Mouse (Mus musculus): ENCODE data around the gene Gm11127. TPM values are rescaled to one million over a fixed set of nuclear protein-coding genes. Genes with fewer than 3 reads are reported as not detected.

Gene Gm11127
- polyA plus RNA-seq, 1 experiment: not detected

DNA sequence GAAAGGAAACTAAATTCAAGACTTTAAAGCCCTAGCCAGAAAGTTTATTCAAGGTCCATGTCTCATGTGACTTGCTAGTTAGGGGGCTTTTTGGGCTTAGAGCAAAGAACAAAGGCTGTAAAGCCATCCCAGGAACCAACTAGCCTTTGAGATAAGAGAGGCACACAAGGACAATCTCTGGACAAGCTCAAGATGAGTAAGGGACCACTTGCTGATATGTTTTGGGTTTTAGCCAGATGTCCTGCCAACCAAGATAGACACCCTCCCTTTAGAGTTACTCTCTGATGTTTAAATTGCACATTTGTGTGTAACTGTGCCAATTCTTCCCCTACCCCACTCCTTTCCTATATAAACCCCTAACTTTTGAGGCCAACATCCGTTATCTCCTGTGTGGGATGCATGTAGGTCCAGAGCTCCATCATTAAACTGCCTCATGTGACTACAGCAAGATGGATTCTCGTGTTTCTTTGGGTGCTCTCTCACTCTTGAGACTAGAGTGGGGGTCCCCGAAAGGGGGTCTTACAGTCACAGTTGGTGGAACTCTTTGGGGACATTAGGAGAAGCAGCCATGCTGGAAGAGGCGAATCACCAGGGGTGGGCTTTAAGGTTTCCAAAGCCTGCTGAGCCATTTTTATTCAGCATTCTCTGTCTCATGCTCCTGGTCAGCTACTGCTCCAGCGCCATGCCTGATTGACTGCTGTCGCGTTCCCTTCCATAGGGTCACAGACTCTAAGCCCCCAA, 29.1 kb downstream of the Gm11127 start:
- Histone ChIP-seq H3K27ac (ENCODE audit: insufficient read depth, low read length) (no peak overlapping the region), H3K4me3 (ENCODE audit: insufficient read depth, low read length) (no peak overlapping the region), H3K4me1 (ENCODE audit: control insufficient read depth, insufficient read depth, low read length) (no peaks in the 10 kb centered on the region)
- no peak for TF ChIP-seq CTCF (IDR thresholded peaks at IDR 0.05; ENCODE audit: borderline replicate concordance, insufficient read depth, low read length)
- no peak for TF ChIP-seq POLR2A (IDR thresholded peaks at IDR 0.05; ENCODE audit: low read depth, low read length)

DNA sequence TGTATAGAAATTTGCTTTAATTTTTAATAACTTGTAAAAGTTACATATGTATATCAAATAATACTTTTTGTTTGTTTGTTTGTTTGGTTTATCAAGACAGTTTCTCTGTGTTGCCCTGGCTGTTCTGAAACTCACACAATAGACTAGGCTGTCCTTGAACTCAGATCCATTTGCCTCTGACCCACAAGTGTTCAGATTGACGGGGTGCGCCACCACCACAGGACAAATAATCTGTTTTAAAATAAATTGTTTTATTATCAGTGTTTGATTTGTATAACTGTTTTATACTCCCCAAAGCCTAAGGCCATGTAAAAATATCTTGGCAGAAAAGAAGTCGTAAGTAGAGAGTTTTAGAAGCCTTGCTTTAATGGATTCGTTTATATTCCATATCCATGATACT, 30.5 kb downstream of the Gm11127 start:
- TF ChIP-seq CTCF (IDR thresholded peaks at IDR 0.05; ENCODE audit: borderline replicate concordance, insufficient read depth, low read length) (no peak), POLR2A (IDR thresholded peaks at IDR 0.05; ENCODE audit: low read depth, low read length) (no peak)
- no peaks in the 10 kb centered on the region for H3K4me1 ChIP-seq (ENCODE audit: control insufficient read depth, insufficient read depth, low read length)
- H3K27ac ChIP-seq (ENCODE audit: insufficient read depth, low read length): no peak overlapping the region
- no peak overlapping the region for H3K4me3 ChIP-seq (ENCODE audit: insufficient read depth, low read length)

DNA sequence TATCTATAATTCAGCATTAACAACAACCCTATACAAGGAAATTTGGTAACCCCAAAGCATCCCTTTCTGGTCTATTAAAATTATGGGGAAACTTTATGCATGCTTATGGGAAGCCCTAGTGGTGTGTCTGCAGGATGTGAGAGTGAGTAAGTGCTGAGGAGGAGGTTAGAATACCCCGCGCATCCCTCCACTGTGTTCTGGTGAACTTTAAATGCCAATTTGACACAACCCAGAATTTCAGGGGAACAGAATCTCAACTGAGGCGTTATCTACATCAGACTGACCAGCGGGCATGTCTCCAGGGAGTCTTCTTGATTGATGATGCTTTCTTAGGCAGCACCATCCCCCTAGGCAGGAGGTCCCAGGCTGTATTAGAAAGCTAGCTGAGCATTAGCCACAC, 32.3 kb downstream of the Gm11127 start:
- Histone ChIP-seq H3K4me1 (ENCODE audit: control insufficient read depth, insufficient read depth, low read length) (no peaks in the 10 kb centered on the region), H3K4me3 (ENCODE audit: insufficient read depth, low read length) (no peak overlapping the region), H3K27ac (ENCODE audit: insufficient read depth, low read length) (no peak overlapping the region)
- TF ChIP-seq CTCF (IDR thresholded peaks at IDR 0.05; ENCODE audit: borderline replicate concordance, insufficient read depth, low read length) (no peak), POLR2A (IDR thresholded peaks at IDR 0.05; ENCODE audit: low read depth, low read length) (no peak)

DNA sequence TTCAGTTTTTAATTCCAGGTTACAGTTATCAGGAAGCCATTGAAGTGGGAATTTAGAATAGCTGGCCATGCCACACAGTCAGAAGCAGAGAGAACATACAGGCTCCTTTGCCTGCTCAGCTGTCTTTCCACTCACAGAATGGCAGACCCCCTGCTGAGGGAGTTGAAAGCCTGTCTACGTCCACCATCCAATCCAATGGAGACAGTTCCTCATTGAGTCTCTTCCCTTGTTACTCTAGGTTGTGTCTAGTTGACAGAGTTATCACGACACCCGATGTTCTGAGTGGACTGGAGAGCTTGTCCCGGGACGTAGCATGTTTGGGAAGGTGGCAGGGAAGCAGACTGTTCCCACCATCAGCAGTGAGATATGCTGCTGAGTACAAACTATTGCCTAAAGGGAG, 33.0 kb downstream of the Gm11127 start:
- H3K4me1 ChIP-seq (ENCODE audit: control insufficient read depth, insufficient read depth, low read length): no peaks in the 10 kb centered on the region
- no peak overlapping the region for H3K27ac ChIP-seq (ENCODE audit: insufficient read depth, low read length)
- H3K4me3 ChIP-seq (ENCODE audit: insufficient read depth, low read length): no peak overlapping the region
- TF ChIP-seq POLR2A (IDR thresholded peaks at IDR 0.05; ENCODE audit: low read depth, low read length): no peak
- no peak for TF ChIP-seq CTCF (IDR thresholded peaks at IDR 0.05; ENCODE audit: borderline replicate concordance, insufficient read depth, low read length)

DNA sequence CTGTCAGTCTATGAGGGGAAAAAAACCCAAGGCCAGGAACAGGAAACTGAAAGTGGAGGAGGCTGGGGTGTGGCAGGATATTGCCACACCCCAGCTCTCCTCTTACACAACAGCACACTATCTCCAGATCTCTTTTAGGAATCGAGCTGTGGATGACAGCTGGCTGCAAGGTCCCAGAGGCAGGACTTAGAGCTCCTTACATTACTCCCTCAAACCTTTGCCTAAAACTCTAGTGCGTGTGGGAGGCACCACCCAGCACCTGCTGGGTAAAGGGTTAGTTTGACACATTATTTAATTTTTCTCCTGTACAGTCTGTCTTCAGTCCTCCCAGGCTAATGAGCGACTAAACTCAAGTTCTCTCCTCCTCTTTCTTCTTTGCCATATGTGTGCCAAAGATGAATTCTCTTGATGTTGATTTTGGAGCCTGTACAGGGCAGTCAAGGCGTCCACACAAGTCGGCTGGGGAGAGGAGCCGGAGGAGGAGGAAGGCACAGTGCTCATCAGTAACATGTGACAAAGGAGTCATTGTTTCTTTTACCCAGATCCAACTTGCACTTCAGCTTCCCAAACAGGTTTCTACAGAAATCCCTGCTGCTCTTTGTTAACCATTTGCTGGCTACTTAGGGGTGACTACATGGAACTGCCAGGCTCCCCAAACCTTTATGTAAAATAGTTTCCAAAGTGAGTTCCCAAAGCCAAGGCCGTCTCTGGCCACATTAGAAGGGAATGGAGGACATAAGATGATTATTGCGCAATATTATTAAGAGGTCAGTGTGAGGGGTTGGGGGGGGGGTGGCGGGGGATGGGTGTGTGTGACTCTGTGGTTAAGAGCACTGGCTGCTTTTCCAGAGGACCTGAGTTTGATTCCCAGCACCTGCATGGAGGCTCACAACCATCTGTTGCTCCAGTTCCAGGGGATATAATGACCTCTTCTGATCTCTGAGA, 34.2 kb downstream of the Gm11127 start:
- TF ChIP-seq POLR2A (IDR thresholded peaks at IDR 0.05; ENCODE audit: low read depth, low read length): no peak
- TF ChIP-seq CTCF (IDR thresholded peaks at IDR 0.05; ENCODE audit: borderline replicate concordance, insufficient read depth, low read length): no peak
- peak overlapping the region; percentile 79 for H3K27ac ChIP-seq (ENCODE audit: insufficient read depth, low read length)
- H3K4me1 ChIP-seq (ENCODE audit: control insufficient read depth, insufficient read depth, low read length): no peaks in the 10 kb centered on the region
- H3K4me3 ChIP-seq (ENCODE audit: insufficient read depth, low read length): no peak overlapping the region

DNA sequence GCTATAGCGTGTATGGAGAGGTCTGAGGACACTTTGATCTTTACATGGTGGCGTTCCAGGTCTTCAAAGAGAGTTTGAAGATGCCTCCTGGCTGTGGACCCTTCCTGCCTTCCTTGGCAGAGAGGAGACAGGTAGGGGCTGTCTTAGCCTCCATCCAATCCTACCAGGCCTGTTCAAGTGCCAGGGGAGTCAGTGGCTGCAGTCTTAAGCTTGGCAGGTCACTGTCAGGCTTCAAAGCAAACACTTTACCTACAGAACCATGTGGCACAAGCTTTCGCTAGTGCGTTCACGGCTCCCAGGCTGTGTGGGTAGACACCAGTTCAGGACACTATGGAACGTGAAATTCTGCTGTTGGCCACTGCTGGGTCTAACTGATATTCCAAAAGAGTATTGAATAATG, 35.2 kb downstream of the Gm11127 start:
- no peak for TF ChIP-seq POLR2A (IDR thresholded peaks at IDR 0.05; ENCODE audit: low read depth, low read length)
- TF ChIP-seq CTCF (IDR thresholded peaks at IDR 0.05; ENCODE audit: borderline replicate concordance, insufficient read depth, low read length): no peak
- peak overlapping the region; percentile 79; the same call in 1 of the 2 replicates for H3K27ac ChIP-seq (ENCODE audit: insufficient read depth, low read length)
- no peaks in the 10 kb centered on the region for H3K4me1 ChIP-seq (ENCODE audit: control insufficient read depth, insufficient read depth, low read length)
- H3K4me3 ChIP-seq (ENCODE audit: insufficient read depth, low read length): no peak overlapping the region

DNA sequence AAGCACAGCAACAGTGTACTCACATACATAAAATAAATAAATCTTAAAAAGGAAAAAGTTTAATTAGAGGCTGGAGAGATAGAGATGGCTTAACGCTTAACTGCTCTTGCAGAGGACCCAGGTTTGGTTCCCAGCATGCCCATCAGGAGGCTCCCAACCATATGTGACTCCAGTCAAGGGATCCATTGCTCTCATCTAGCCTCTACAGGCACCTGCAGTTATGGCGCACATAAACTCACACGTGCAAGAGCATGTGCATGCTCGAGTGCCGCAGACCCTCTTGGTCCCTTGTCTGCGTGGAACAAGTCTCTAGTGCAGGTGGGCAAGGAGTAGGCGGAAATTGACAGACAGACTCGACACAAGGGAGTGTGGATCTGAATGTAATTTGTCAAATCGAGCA, 36.1 kb downstream of the Gm11127 start:
- Histone ChIP-seq H3K4me3 (ENCODE audit: insufficient read depth, low read length) (no peak overlapping the region), H3K4me1 (ENCODE audit: control insufficient read depth, insufficient read depth, low read length) (no peaks in the 10 kb centered on the region), H3K27ac (ENCODE audit: insufficient read depth, low read length) (no peak overlapping the region)
- no peak for TF ChIP-seq POLR2A (IDR thresholded peaks at IDR 0.05; ENCODE audit: low read depth, low read length)
- TF ChIP-seq CTCF (IDR thresholded peaks at IDR 0.05; ENCODE audit: borderline replicate concordance, insufficient read depth, low read length): no peak

DNA sequence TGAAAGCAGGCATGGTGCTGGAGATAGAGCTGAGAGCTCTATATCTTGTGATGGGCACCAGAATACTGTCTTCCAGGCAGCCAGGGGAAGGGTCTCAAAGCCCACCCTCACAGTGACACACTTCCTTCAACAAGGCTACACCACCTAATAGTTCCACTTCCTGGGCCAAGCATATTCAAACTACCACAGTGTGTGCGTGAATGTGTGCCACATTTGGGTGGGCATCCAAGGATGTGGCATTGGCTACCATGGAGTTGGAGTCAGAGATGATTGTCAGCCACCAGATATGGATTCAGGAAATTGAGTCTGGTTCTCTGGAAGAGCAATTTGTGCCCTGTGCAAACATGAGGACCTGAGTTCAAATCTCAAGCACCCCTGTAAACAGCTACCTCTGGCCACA, 36.9 kb downstream of the Gm11127 start:
- Histone ChIP-seq H3K4me1 (ENCODE audit: control insufficient read depth, insufficient read depth, low read length) (no peaks in the 10 kb centered on the region), H3K27ac (ENCODE audit: insufficient read depth, low read length) (peak overlapping the region; percentile 5)
- TF ChIP-seq POLR2A (IDR thresholded peaks at IDR 0.05; ENCODE audit: low read depth, low read length) (no peak), CTCF (IDR thresholded peaks at IDR 0.05; ENCODE audit: borderline replicate concordance, insufficient read depth, low read length) (no peak)

DNA sequence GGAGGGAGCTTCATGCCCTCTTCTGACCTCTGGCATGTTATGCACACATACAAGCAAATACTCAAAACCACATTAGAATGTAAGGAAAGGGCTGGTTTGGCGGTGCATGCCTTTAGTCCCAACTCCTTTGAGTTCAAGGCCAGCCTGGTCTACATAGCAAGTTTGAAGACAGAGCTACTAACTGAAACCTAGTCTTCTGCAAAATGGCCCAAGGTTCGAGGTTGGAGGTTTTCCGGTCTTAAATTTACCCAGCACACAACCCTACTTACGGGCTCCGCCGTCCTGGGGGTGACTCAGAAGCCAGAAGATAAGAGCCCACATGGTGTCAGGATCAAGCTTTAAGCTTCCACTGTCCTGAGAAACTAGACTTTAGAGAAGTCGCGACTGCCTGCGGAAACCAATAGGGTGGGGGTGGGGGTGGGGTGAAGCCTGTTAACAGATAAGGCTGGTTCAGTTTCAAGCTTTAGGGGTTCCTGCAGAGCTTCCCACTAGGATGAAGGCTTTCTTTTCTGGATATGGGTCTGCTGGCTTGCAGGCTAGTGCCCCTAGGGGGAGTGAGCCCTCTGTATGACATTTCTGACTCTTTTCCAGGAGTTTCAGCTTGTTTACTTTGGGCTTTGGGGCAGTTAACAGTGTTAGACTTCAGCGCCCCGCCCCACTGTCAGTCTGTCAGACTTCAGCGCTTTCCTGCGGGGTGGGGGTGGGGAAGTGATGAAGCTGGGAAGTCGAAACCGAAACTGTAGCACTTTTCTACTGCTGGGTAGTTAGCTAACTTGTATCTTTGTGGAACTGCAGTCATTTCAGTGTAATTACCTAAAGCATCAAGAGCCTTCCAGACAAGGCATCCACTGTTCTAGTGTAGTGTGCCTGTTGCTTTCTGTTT, 37.7 kb downstream of the Gm11127 start, which contains the start of gene H2-T24:
H2-T24 (minus strand) TSS at position 370 of the 883 bp plus-strand sequence.
- H3K27ac ChIP-seq (ENCODE audit: insufficient read depth, low read length): peak within 1 kb of the TSS; percentile 19
- TF ChIP-seq POLR2A (IDR thresholded peaks at IDR 0.05; ENCODE audit: low read depth, low read length) (no peak), CTCF (IDR thresholded peaks at IDR 0.05; ENCODE audit: borderline replicate concordance, insufficient read depth, low read length) (no peak)
- H3K4me1 ChIP-seq (ENCODE audit: control insufficient read depth, insufficient read depth, low read length): no peaks in the 10 kb centered on the region
- H3K4me3 ChIP-seq (ENCODE audit: insufficient read depth, low read length): no peak within 1 kb of the TSS

More for the DNA sequence above, 36.9 kb downstream of the Gm11127 start:
- no peak overlapping the region for H3K4me3 ChIP-seq (ENCODE audit: insufficient read depth, low read length)
